In genomic region chr10:86610027-86610426, GRCm38 (mm10) we compare ENCODE assay signal across 8 mouse cellular contexts.
DNase-seq lines count a peak whose midpoint lies in the region; ATAC-seq and TF ChIP-seq lines count a peak whose summit lies in the region.
"Not testable (repeated sequence)": the region's sequence is repeated elsewhere in the genome, so short reads cannot be mapped to it uniquely, and the experiment has no call there.

No protein-coding gene starts in this region.

- not testable (repeated sequence) for H3K27ac ChIP-seq in hindbrain, postnatal 0 days; left cerebral cortex, adult 2 months

- TF ChIP-seq CTCF in Patski (IDR thresholded peaks at IDR 0.05) = peak; percentile 33
- peak; percentile 53 for TF ChIP-seq CTCF in hindbrain, postnatal 0 days (IDR thresholded peaks at IDR 0.05; ENCODE audit: low read depth)
- TF ChIP-seq CTCF in left cerebral cortex, adult 2 months (IDR thresholded peaks at IDR 0.05) = peak; percentile 35

- in situ Hi-C loops in Patski (cut with MboI; ENCODE audit: low pct_unique_long_range_greater_than_20kb) = not testable (repeated sequence)

- not testable (repeated sequence) for H3K4me2 ChIP-seq in hindbrain, postnatal 0 days (ENCODE audit: low read depth, low read length)

- H3K36me3 ChIP-seq in hindbrain, postnatal 0 days (ENCODE audit: insufficient read depth, low read length) = not testable (repeated sequence)

- H3K9me3 ChIP-seq in hindbrain, postnatal 0 days (ENCODE audit: low read length) = not testable (repeated sequence)

- peak; percentile 19 for DNase-seq in 3T3-L1 (ENCODE audit: low read depth, low spot score)
- not testable (repeated sequence) for DNase-seq in Patski (ENCODE audit: low read depth, low spot score); left cerebral cortex, adult 2 months (ENCODE audit: extremely low spot score in 1 of 2, low spot score in 2 of 2)
- peak; percentile 2 for DNase-seq in embryo, embryonic 10.5 days (ENCODE audit: low spot score)
- DNase-seq in hindbrain, postnatal 0 days (ENCODE audit: low spot score) = peak; percentile 17
- peak; percentile 6 for DNase-seq in kidney, postnatal 10 days
- DNase-seq in right cerebral cortex, postnatal 10 days (ENCODE audit: low spot score in 2 of 2) = peak; percentile 26 to 30

- H3K4me1 ChIP-seq in hindbrain, postnatal 0 days (ENCODE audit: insufficient read depth, low read length) = not testable (repeated sequence)

- not testable (repeated sequence) for H3K27me3 ChIP-seq in Patski; hindbrain, postnatal 0 days (ENCODE audit: insufficient read depth, low read length)

- WGBS in hindbrain, postnatal 0 days = 68% methylated on average over 2 of the region's 2 CpGs

- CTCF ChIA-PET in Patski (lab: Charles Lee) = not testable (repeated sequence)

- POLR2A ChIA-PET in Patski (lab: Charles Lee) = not testable (repeated sequence)

- ATAC-seq in Patski; hindbrain, postnatal 0 days: not testable (repeated sequence)
- peak; percentile 20; the same call in 1 of the 2 replicates for ATAC-seq in megakaryocyte progenitor cell, adult 5-6 weeks (replicated peaks; ENCODE audit: poor library complexity)

- intact Hi-C loops in left cerebral cortex, adult 2 months (cut with DNase I) = not testable (repeated sequence)

- not testable (repeated sequence) for H3K4me3 ChIP-seq in hindbrain, postnatal 0 days (ENCODE audit: low read length); left cerebral cortex, adult 2 months

- not testable (repeated sequence) for H3K9ac ChIP-seq in hindbrain, postnatal 0 days (replicated peaks; ENCODE audit: low read length)
